Mouse (Mus musculus) adrenal gland, postnatal 36 days (tissue): ENCODE measurements around the gene Fsd1. TPM values are rescaled to one million over a fixed set of nuclear protein-coding genes. Genes with fewer than 3 reads are reported as not detected.

ENCODE experiments used
- DNase-seq, 2 experiments: peaks; one replicate each; pipeline ENCODE4 v3.0.0; 2021; ENCODE audit warnings: mixed read lengths in 1 of 2
- total RNA-seq, 2 experiments: library from RNA; stranded (reverse); gene quantifications; 2 replicates each; pipeline ENCODE4 v1.2.3; 2021

The Fsd1 gene
- total RNA-seq, 2 experiments from 2014 or later, result 1.1 to 1.3 TPM

- DNase-seq, result no peak
Measured at GRCm38 (mm10) chr17:55961631-55962030, 24.7 kb upstream of the Fsd1 start.

DNA sequence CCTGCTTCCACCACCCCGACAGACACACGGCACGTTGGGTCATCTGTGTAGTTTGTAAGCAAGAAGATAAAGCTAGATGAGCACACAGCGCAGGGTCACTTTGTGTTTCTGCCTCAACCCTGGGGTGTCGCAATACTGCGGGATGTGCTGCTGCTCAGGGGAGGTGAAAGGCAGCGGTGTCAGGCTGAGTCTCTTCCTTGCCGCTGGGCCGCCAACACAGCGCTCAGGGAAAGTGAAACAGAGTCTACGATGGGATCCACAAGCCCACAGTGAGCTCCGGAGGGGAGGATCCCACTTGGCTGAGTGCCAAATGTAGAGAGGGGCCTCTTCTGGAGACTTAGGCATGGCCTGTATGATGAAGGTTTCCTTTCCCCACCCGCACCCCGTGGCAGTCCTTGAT lies 23.1 kb upstream of the Fsd1 start:
- DNase-seq, result peak; percentile 36 to 41

DNA sequence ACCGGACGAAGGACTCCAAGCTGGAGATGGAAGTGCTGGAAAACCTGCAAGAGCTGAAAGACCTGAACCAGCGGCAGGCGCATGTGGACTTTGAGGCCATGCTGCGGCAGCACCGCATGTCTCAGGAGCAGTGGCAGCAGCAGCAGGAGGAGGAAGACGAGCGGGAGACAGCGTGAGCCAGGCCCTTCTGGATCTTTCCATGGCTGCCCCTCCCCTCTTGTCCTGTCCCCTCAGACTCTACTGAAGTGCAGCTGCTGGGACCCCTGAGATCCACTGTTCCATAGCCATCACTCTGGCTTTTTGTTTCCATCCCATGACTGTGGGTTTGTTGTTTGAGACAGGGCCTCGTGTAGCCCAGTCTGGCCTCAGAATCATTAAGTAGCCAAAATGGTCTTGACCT lies 21.8 kb upstream of the Fsd1 start:
- no peak for DNase-seq

DNA sequence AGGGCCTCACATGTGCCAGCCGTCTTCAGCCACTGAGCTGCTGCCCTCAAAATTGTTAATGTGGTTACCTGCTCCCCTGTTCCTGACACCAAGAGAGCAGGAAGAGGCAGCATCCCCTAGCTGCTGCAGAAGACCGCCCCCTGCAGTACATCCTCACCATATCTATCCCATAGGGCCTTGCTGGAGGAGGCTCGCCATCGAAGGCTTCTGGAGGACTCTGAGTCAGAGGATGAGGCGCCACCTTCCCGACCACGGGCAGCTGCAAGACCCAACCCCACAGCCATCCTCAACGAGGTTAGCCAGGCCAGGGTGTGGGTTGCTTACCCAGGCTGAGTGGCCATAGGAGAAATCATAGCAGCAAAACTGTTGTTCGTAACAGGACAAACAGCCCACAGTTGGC lies 21.3 kb upstream of the Fsd1 start:
- no peak for DNase-seq

GRCm38 (mm10) chr17:55967186-55967585 lies 19.1 kb upstream of the Fsd1 start:
- no peak for DNase-seq

GRCm38 (mm10) chr17:55968210-55968609 lies 18.1 kb upstream of the Fsd1 start:
- no peak for DNase-seq

DNA sequence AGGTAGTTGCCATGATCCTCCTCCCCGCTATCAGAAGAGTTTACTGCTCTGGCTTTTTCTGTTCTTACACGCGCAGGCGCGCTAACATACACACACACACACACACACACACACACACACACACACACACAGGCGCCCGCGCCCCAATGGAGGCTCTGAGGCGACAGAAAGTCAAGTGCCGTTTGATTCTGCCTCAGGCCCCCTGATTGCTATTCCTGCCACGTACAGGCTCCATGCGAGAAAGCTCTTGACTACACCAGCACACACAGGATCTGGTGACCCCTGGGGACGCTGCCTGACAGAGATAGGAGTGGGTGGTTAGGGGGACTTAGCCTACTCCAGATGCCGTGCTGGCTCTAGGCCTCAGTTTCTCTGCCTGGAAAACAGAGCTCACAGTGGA lies 16.7 kb upstream of the Fsd1 start:
- DNase-seq, result no peak

GRCm38 (mm10) chr17:55969966-55970891 lies 16.1 kb upstream of the Fsd1 start, which contains the start of gene Shd:
Gene Shd, plus strand, starts transcription at chr17:55970467.
- peak; percentile 25 to 53 for DNase-seq

DNA sequence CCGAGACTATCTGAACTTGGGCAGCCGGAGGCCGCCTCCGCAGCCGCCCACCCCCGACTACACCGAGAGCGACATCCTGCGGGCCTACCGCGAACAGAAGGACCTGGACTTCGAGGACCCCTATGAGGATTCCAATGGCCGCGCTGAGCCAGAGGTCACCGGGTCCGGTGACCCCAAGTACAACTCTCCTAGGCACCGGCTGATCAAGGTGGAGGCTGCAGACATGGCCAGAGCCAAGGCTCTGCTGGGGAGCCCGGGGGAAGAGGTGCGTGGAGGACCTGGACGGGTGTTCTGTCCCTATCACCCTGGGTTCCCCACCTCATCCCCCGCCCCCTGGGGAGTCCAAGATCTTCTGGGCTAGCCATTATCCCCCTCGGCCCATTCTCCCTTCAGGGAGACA lies 14.9 kb upstream of the Fsd1 start:
- no peak for DNase-seq

GRCm38 (mm10) chr17:55976255-55976862 lies 9.9 kb upstream of the Fsd1 start:
- peak; percentile 81 to 91 for DNase-seq

GRCm38 (mm10) chr17:55977301-55977700 lies 9.0 kb upstream of the Fsd1 start:
- no peak for DNase-seq

DNA sequence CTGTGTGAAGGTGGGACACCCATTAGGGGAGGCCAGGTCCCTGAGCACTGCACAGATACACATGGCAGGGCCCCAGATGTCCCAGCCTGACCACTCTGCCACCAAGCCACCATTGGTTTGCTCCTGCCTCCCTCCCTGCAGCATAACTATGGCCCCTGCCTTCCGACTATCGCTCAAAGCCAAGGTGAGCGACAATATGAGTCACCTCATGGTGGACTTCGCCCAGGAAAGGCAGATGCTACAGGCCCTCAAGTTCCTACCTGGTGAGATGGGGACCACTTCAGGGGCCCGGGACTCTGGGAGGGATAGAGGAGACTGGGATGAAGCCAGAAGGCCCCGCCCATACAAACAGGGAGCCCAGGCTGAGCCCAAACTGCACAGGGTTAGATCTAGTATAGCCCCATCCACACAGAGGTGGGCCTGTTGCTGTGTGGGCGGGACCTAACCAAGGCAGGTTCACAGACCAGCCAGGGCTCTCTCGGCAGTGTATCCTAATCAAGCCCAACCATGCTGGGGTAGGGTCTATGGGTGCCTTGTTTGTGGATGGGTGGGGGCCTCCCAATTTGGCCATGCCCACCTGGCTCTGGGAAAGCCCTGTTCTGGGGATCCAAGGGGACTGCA lies 4.1 kb downstream of the Fsd1 start:
- no peak for DNase-seq

DNA sequence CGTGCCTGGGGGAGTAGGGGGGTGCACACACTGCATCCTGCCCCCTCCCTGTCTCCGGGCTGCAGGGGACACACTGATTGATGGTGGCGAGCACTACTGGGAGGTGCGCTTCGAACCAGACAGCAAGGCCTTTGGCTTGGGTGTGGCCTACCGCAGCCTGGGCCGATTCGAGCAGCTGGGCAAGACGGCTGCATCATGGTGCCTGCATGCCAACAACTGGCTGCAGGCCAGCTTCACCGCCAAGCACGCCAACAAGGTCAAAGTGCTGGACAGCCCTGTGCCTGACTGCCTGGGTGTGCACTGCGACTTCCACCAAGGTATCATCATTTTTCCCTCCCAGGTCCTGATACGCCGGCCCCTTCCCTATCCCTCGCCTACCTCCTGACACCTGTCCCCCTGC lies 9.7 kb downstream of the Fsd1 start:
- DNase-seq, result peak; percentile 87 to 88

- no peak for DNase-seq
Measured at GRCm38 (mm10) chr17:55999794-56000499, 13.6 kb downstream of the Fsd1 start.

DNA sequence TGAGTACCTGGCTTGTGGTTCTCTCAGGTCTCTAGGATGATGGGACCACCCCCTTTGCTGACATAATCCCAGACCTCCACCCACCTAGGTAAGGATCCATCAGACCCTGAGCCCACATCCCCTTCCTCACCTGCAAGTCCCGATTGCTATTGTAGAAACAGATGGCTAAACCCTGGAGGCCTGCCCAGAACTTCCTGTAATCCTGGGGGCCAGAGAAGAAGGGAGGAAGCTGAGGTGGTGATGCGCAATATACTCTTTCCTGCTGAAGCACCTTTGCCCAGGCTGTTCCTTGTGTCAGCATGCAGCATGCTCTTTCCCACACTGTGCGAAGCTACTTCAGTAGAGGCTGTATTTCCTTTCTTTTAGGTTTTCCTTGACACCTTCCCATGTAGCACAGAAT lies 16.7 kb downstream of the Fsd1 start:
- DNase-seq, result no peak

DNA sequence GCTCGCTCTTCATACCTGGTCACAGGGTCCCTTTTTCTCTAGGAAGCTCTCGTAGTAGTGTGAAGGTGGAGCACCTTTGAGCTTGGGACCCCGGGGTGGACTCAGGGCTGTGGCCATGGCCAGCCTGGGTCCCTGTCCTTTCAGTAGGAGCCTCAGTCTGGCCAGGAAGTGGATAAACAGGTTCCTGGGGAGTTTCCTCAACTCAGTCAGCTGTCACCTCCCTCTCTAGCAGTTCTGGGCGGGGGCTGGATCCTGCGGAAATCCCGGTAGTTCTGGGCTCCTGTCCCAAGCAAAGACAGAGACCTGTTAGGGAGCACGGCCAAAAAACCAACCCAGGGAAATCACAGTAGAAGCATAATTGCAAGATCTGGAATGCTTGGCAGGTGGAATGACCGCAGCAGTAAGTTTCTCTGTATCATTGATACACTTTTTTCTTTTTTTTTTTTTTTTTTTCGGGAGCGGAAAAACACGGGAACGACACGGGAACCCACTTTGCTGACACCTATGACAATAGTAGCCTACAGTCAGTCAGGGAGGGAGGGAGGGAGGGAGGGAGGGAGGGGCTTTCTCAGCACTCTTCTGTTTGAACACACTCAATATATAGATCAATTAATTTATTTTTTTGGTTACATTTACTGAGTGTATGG lies 19.2 kb downstream of the Fsd1 start, which contains the start of the genes Stap2 and Mpnd:
Gene Stap2 (minus strand): TSS at position 170 of the 647 bp plus-strand sequence.
Gene Mpnd (plus strand): TSS at position 297 of the 647 bp plus-strand sequence.
- DNase-seq, result peak in 1 of 2 experiments; percentile 62

DNA sequence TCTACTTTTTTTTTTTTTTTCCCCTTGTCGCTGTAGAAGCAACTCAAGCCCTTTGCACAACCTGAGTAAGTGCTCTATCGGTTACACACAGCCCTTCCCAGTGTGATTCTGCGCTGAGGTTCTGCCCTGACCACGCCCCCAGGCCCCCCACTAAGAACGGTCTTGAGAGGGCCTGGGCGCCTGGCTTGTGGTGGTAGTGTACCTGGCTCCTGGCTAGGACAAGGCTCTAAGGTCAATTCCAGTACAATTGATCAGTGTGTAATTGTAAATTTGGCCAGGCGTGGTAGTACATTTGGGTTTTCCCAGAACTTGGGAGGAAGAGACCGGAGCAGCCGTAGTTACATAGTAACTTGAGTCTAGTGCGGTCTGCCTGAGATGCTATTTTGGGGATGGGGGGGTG lies 20.6 kb downstream of the Fsd1 start:
- no peak for DNase-seq

GRCm38 (mm10) chr17:56007444-56008355 lies 21.4 kb downstream of the Fsd1 start:
- no peak for DNase-seq

- peak; percentile 93 to 95 for DNase-seq
Measured at GRCm38 (mm10) chr17:56008356-56009087, 22.2 kb downstream of the Fsd1 start.
